Mouse (Mus musculus): Measurements from ENCODE around the gene Tifa. TPM values are rescaled to one million over a fixed set of nuclear protein-coding genes. Genes with fewer than 3 reads are reported as not detected.

The Tifa gene
- polyA plus RNA-seq, 1 experiment: 0.18 TPM

GRCm38 (mm10) chr3:127874254-127874883, 84.8 kb downstream of the Tifa start:
- no peaks in the 10 kb centered on the region for H3K36me3 ChIP-seq (ENCODE audit: control insufficient read depth, insufficient read depth)
- no peak for TF ChIP-seq USF1 (IDR thresholded peaks at IDR 0.05; ENCODE audit: low read depth)
- TF ChIP-seq CTCF (IDR thresholded peaks at IDR 0.05; ENCODE audit: control insufficient read depth, insufficient read depth, insufficient read length): no peak
- no peak for TF ChIP-seq FOSL1 (IDR thresholded peaks at IDR 0.05; ENCODE audit: insufficient read depth, low read length, poor library complexity, severe bottlenecking)
- no peak for TF ChIP-seq MAX (IDR thresholded peaks at IDR 0.05)
- no peak for TF ChIP-seq MYOD1 (IDR thresholded peaks at IDR 0.05; ENCODE audit: control insufficient read depth, insufficient read length, low read depth)
- TF ChIP-seq MYOG (IDR thresholded peaks at IDR 0.05; ENCODE audit: control insufficient read depth, extremely low read depth, insufficient read length): no peak
- no peak for TF ChIP-seq CEBPB (IDR thresholded peaks at IDR 0.05; ENCODE audit: low read depth)

GRCm38 (mm10) chr3:127875059-127875458, 85.5 kb downstream of the Tifa start:
- no peaks in the 10 kb centered on the region for H3K36me3 ChIP-seq (ENCODE audit: control insufficient read depth, insufficient read depth)
- H3K79me3 ChIP-seq (ENCODE audit: low read depth): no peaks in the 10 kb centered on the region
- no peak overlapping the region for H3ac ChIP-seq (ENCODE audit: control insufficient read depth, insufficient read length, low read depth)
- TF ChIP-seq USF1 (IDR thresholded peaks at IDR 0.05; ENCODE audit: low read depth) (no peak), MYOD1 (IDR thresholded peaks at IDR 0.05; ENCODE audit: control insufficient read depth, insufficient read length, low read depth) (no peak), FOSL1 (IDR thresholded peaks at IDR 0.05; ENCODE audit: insufficient read depth, low read length, poor library complexity, severe bottlenecking) (no peak), MAX (IDR thresholded peaks at IDR 0.05) (no peak), MYOG (IDR thresholded peaks at IDR 0.05; ENCODE audit: control insufficient read depth, extremely low read depth, insufficient read length) (no peak), CTCF (IDR thresholded peaks at IDR 0.05; ENCODE audit: control insufficient read depth, insufficient read depth, insufficient read length) (no peak)
- H3K79me2 ChIP-seq (ENCODE audit: control insufficient read depth, insufficient read depth): no peaks in the 10 kb centered on the region
- no peak overlapping the region for H3K4me3 ChIP-seq (ENCODE audit: insufficient read depth, poor library complexity, severe bottlenecking)
- H3K27me3 ChIP-seq (ENCODE audit: control insufficient read depth, insufficient read depth, insufficient read length): no peaks in the 10 kb centered on the region

More at GRCm38 (mm10) chr3:127874254-127874883, 84.8 kb downstream of the Tifa start:
- Histone ChIP-seq H3K79me2 (ENCODE audit: control insufficient read depth, insufficient read depth) (no peaks in the 10 kb centered on the region), H3ac (ENCODE audit: control insufficient read depth, insufficient read length, low read depth) (no peak overlapping the region), H3K27me3 (ENCODE audit: control insufficient read depth, insufficient read depth, insufficient read length) (no peaks in the 10 kb centered on the region), H3K4me3 (ENCODE audit: insufficient read depth, poor library complexity, severe bottlenecking) (no peak overlapping the region), H3K79me3 (ENCODE audit: low read depth) (no peaks in the 10 kb centered on the region)

GRCm38 (mm10) chr3:127875509-127875908, 85.9 kb downstream of the Tifa start:
- H3K4me3 ChIP-seq (ENCODE audit: insufficient read depth, poor library complexity, severe bottlenecking): no peak overlapping the region
- no peak for TF ChIP-seq CEBPB (IDR thresholded peaks at IDR 0.05; ENCODE audit: low read depth)
- TF ChIP-seq MAX (IDR thresholded peaks at IDR 0.05): no peak
- no peak for TF ChIP-seq CTCF (IDR thresholded peaks at IDR 0.05; ENCODE audit: control insufficient read depth, insufficient read depth, insufficient read length)
- no peak for TF ChIP-seq USF1 (IDR thresholded peaks at IDR 0.05; ENCODE audit: low read depth)
- no peak overlapping the region for H3ac ChIP-seq (ENCODE audit: control insufficient read depth, insufficient read length, low read depth)
- no peaks in the 10 kb centered on the region for H3K36me3 ChIP-seq (ENCODE audit: control insufficient read depth, insufficient read depth)
- no peaks in the 10 kb centered on the region for H3K27me3 ChIP-seq (ENCODE audit: control insufficient read depth, insufficient read depth, insufficient read length)
- no peaks in the 10 kb centered on the region for H3K79me3 ChIP-seq (ENCODE audit: low read depth)
- H3K79me2 ChIP-seq (ENCODE audit: control insufficient read depth, insufficient read depth): no peaks in the 10 kb centered on the region

GRCm38 (mm10) chr3:127879968-127880367, 90.4 kb downstream of the Tifa start:
- Histone ChIP-seq H3K79me3 (ENCODE audit: low read depth) (no peaks in the 10 kb centered on the region), H3K79me2 (ENCODE audit: control insufficient read depth, insufficient read depth) (no peaks in the 10 kb centered on the region), H3ac (ENCODE audit: control insufficient read depth, insufficient read length, low read depth) (no peak overlapping the region), H3K4me3 (ENCODE audit: insufficient read depth, poor library complexity, severe bottlenecking) (no peak overlapping the region), H3K36me3 (ENCODE audit: control insufficient read depth, insufficient read depth) (no peaks in the 10 kb centered on the region), H3K27me3 (ENCODE audit: control insufficient read depth, insufficient read depth, insufficient read length) (no peaks in the 10 kb centered on the region)
- TF ChIP-seq CEBPB (IDR thresholded peaks at IDR 0.05; ENCODE audit: low read depth): no peak

GRCm38 (mm10) chr3:127881684-127882083, 92.1 kb downstream of the Tifa start:
- no peak for TF ChIP-seq MAX (IDR thresholded peaks at IDR 0.05)
- TF ChIP-seq CEBPB (IDR thresholded peaks at IDR 0.05; ENCODE audit: low read depth): no peak
- no peak for TF ChIP-seq MYOG (IDR thresholded peaks at IDR 0.05; ENCODE audit: control insufficient read depth, extremely low read depth, insufficient read length)

More at GRCm38 (mm10) chr3:127881684-127882083, 92.1 kb downstream of the Tifa start:
- H3K4me3 ChIP-seq (ENCODE audit: insufficient read depth, poor library complexity, severe bottlenecking): no peak overlapping the region
- no peak overlapping the region for H3ac ChIP-seq (ENCODE audit: control insufficient read depth, insufficient read length, low read depth)
- no peaks in the 10 kb centered on the region for H3K36me3 ChIP-seq (ENCODE audit: control insufficient read depth, insufficient read depth)
- H3K79me3 ChIP-seq (ENCODE audit: low read depth): no peaks in the 10 kb centered on the region
- no peaks in the 10 kb centered on the region for H3K27me3 ChIP-seq (ENCODE audit: control insufficient read depth, insufficient read depth, insufficient read length)
- no peaks in the 10 kb centered on the region for H3K79me2 ChIP-seq (ENCODE audit: control insufficient read depth, insufficient read depth)

Other genes starting within 250 kb of the Tifa start
- 17.4 TPM for gene Larp7, start 236.5 kb upstream of the Tifa start, polyA plus RNA-seq (2012; fragmentation: generic; extraction: Trizol)
- gene Zgrf1, start 236.3 kb upstream of the Tifa start, polyA plus RNA-seq (2012; fragmentation: generic; extraction: Trizol): 1.6 TPM
- not detected for gene Neurog2, start 156.7 kb upstream of the Tifa start, polyA plus RNA-seq (2012; fragmentation: generic; extraction: Trizol)
- gene Alpk1, start 9.3 kb upstream of the Tifa start, polyA plus RNA-seq (2012; fragmentation: generic; extraction: Trizol): 0.60 TPM
- 13.0 TPM for gene Ap1ar, start 47.7 kb downstream of the Tifa start, polyA plus RNA-seq (2012; fragmentation: generic; extraction: Trizol)
- 0.57 TPM for gene Fam241a, start 106.5 kb downstream of the Tifa start, polyA plus RNA-seq (2012; fragmentation: generic; extraction: Trizol)